Mouse (Mus musculus): ENCODE measurements at regions not wholly inside any gene's neighbourhood (a gene's known extent, or its start where the extent isn't known, plus 50 kb on each side); places are given as distances from the start of the nearest gene placed in this dataset.

- DNase-seq, result no peak
These were observed 434.9 kb upstream of the Btbd3 start for GRCm38 (mm10) chr2:137821344-137821916.

GRCm38 (mm10) chr2:137814945-137815344 is 441.4 kb upstream of the Btbd3 start:
- no peak for DNase-seq

- DNase-seq, result no peak
These were observed 447.7 kb upstream of the Btbd3 start for GRCm38 (mm10) chr2:137808401-137809230.

GRCm38 (mm10) chr2:137807594-137808295 is 448.6 kb upstream of the Btbd3 start:
- no peak for DNase-seq

GRCm38 (mm10) chr2:137794841-137795240 is 461.5 kb upstream of the Btbd3 start:
- DNase-seq, result no peak

- DNase-seq, result no peak
These were observed 472.3 kb upstream of the Btbd3 start for GRCm38 (mm10) chr2:137784091-137784490.

GRCm38 (mm10) chr2:137777430-137777829 is 478.9 kb upstream of the Btbd3 start:
- DNase-seq, result no peak

- no peak for DNase-seq
These were observed 491.6 kb upstream of the Btbd3 start for GRCm38 (mm10) chr2:137764785-137765184.

- no peak for DNase-seq
These were observed 496.9 kb upstream of the Btbd3 start for GRCm38 (mm10) chr2:137759455-137759854.

GRCm38 (mm10) chr2:137758389-137758788 is 498.0 kb upstream of the Btbd3 start:
- no peak for DNase-seq

GRCm38 (mm10) chr2:137757231-137758212 is 498.8 kb upstream of the Btbd3 start:
- DNase-seq, result no peak

- no peak for DNase-seq
These were observed 500.1 kb upstream of the Btbd3 start for GRCm38 (mm10) chr2:137756220-137756619.

GRCm38 (mm10) chr2:137754481-137754880 is 501.9 kb upstream of the Btbd3 start:
- DNase-seq, result no peak

GRCm38 (mm10) chr2:137732410-137732809 is 524.0 kb upstream of the Btbd3 start:
- peak; percentile 23 for DNase-seq

- DNase-seq, result no peak
These were observed 525.9 kb upstream of the Btbd3 start for GRCm38 (mm10) chr2:137730472-137730931.

- DNase-seq, result no peak
These were observed 526.5 kb upstream of the Btbd3 start for GRCm38 (mm10) chr2:137729871-137730270.

GRCm38 (mm10) chr2:137729207-137729606 is 527.2 kb upstream of the Btbd3 start:
- DNase-seq, result no peak

GRCm38 (mm10) chr2:137723651-137724050 is 532.7 kb upstream of the Btbd3 start:
- peak; percentile 35 for DNase-seq

GRCm38 (mm10) chr2:137721767-137722424 is 534.5 kb upstream of the Btbd3 start:
- DNase-seq, result no peak

GRCm38 (mm10) chr2:137715891-137716290 is 540.5 kb upstream of the Btbd3 start:
- DNase-seq, result peak; percentile 20

- no peak for DNase-seq
These were observed 549.8 kb upstream of the Btbd3 start for GRCm38 (mm10) chr2:137706528-137706988.

All from adrenal gland, postnatal 10 days (tissue).